Mouse (Mus musculus): ENCODE measurements around the gene Itpr3. TPM values are rescaled to one million over a fixed set of nuclear protein-coding genes. Genes with fewer than 3 reads are reported as not detected.

Gene Itpr3
- 22.0 and 22.5 TPM in 2 replicates for polyA plus RNA-seq (2012; rRNA removed)

DNA sequence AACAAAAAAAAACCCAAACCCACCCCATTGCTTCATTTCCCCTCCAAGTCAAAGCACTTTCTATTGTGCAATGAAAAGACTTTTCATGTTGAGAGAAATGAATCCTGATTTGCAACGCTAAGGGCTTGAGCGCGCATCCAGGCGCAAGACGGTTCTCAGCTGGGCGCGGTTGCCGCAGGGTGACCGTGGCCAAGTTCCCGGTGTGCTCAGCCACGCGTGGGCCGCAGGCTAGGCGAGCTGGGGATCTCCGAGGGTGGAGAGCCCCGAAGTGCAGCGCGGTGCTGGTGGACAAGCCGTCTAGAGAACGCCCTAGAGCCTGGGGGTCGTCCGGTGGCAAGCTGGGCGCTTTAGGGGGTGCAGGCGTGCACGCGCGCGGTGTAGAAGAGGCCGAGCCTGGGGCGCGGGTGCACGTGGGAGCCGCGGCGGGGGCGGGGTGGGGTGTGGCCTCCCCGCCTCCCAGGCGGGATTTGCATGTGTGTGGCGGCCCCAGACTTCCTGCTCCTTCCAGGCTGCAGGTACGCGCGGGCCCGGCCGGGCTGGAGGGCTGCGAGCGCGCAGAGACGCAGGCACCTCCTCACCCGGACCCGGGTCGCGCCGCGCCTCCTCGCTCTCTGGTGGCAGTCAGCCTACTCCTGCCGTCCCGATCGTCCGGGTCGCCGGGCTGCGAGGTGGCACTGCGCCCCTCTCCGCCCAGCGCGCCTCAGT lies at the start of gene Itpr3:
TSS of gene Itpr3 (plus strand) at position 493 of the 705 bp plus-strand sequence.
- H3K4me1 ChIP-seq (ENCODE audit: control insufficient read depth, insufficient read depth, low read length): peaks cover 3% of the 10 kb centered on the region; the same call in 1 of the 2 replicates
- WGBS: under 1% methylated on average over 54 of the region's 66 CpGs
- peak; percentile 82 for DNase-seq
- H3K4me3 ChIP-seq (replicated peaks; ENCODE audit: extremely low read depth, low read depth, low read length): peak within 1 kb of the TSS; percentile 89
- TF ChIP-seq POLR2A (IDR thresholded peaks at IDR 0.05; ENCODE audit: borderline replicate concordance, extremely low read depth, low read depth, low read length) (peak; percentile 40; the same call in 1 of the 2 replicates), CTCF (IDR thresholded peaks at IDR 0.05; ENCODE audit: insufficient read depth, low read length) (no peak)

GRCm38 (mm10) chr17:27008277-27008676 lies 48.8 kb upstream of the Itpr3 start:
- DNase-seq: no peak
- H3K4me3 ChIP-seq (replicated peaks; ENCODE audit: extremely low read depth, low read depth, low read length): no peak overlapping the region
- no peaks in the 10 kb centered on the region for H3K4me1 ChIP-seq (ENCODE audit: control insufficient read depth, insufficient read depth, low read length)
- TF ChIP-seq POLR2A (IDR thresholded peaks at IDR 0.05; ENCODE audit: borderline replicate concordance, extremely low read depth, low read depth, low read length): no peak
- TF ChIP-seq CTCF (IDR thresholded peaks at IDR 0.05; ENCODE audit: insufficient read depth, low read length): no peak
- WGBS: 73% methylated on average over 2 of the region's 2 CpGs

DNA sequence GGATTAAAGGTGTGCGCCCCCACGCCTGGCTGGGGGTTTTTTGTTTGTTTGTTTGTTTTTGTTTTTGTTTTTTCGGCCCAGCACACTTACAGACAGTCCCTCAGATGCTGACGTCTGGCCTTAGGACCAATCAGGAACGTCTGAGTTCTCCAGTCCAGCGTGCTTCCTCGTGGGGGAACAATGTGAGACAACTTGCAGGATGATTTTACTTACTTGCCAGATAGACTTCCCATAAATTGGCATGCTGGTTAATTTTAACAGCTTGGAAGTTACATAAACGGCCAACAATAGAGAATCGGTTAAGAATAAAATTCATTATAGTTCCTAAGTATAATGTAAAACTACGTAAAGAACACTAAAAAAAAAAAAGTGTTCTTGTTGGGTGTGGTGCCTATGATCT lies 45.9 kb upstream of the Itpr3 start:
- TF ChIP-seq CTCF (IDR thresholded peaks at IDR 0.05; ENCODE audit: insufficient read depth, low read length): no peak
- TF ChIP-seq POLR2A (IDR thresholded peaks at IDR 0.05; ENCODE audit: borderline replicate concordance, extremely low read depth, low read depth, low read length): no peak
- 83% methylated on average over 10 of the region's 10 CpGs for WGBS
- Histone ChIP-seq H3K4me3 (replicated peaks; ENCODE audit: extremely low read depth, low read depth, low read length) (no peak overlapping the region), H3K4me1 (ENCODE audit: control insufficient read depth, insufficient read depth, low read length) (no peaks in the 10 kb centered on the region)
- DNase-seq: no peak

DNA sequence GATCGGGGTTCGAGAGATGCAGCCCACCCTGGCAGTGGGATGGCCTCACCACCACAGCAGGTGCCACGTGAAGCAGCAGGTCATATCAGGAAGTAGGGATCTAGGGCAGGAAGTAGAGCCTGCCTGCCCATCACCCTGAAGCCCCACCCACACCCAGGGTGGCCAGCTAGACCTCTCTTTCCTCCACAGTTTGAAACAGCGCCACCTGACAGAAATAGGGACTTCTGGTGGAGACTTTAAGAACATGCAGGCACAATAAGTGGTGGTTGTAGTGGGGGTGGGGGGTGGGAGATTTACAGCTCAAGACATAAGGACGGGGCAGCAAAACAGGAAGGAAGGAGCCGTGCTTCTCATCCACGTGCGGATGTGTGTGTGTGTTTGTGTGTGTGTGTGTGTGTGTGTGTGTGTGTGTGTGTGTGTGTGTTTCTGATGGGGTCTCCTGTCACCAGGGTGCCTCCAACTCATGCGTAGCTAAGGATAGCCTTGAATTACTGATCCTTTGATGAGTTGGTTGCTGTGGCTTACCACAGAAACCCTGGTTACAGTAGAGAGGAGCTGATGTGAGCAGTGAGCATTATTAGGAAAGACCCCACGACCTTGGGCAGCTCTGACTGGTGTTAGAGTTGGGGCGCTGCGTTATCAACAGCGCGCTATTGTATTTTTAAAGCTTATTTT lies 45.0 kb upstream of the Itpr3 start:
- no peak for DNase-seq
- Histone ChIP-seq H3K4me3 (replicated peaks; ENCODE audit: extremely low read depth, low read depth, low read length) (no peak overlapping the region), H3K4me1 (ENCODE audit: control insufficient read depth, insufficient read depth, low read length) (no peaks in the 10 kb centered on the region)
- 46% methylated on average over 14 of the region's 14 CpGs for WGBS
- TF ChIP-seq CTCF (IDR thresholded peaks at IDR 0.05; ENCODE audit: insufficient read depth, low read length) (no peak), POLR2A (IDR thresholded peaks at IDR 0.05; ENCODE audit: borderline replicate concordance, extremely low read depth, low read depth, low read length) (no peak)

DNA sequence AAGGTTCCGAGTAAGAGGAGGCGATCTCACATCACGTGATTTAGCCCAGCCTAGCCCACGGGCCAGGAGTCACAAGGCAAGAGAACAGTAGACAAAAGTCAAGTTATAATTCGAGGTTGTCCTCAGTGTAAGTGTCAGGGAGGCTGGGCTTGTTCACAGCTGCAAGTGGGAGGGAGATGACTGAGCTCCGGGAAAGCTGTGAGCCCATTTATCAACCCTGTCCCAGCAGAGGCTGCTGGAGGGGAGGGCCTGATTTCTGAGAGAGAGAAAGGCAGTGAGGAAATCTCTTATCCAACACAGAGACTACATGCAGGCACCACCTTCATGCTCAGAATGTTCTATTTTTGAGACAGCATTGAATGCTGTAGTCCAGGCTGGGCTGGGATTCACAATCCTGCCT lies 44.2 kb upstream of the Itpr3 start:
- DNase-seq: no peak
- 25% methylated on average over 6 of the region's 6 CpGs for WGBS
- Histone ChIP-seq H3K4me3 (replicated peaks; ENCODE audit: extremely low read depth, low read depth, low read length) (no peak overlapping the region), H3K4me1 (ENCODE audit: control insufficient read depth, insufficient read depth, low read length) (no peaks in the 10 kb centered on the region)
- no peak for TF ChIP-seq CTCF (IDR thresholded peaks at IDR 0.05; ENCODE audit: insufficient read depth, low read length)
- no peak for TF ChIP-seq POLR2A (IDR thresholded peaks at IDR 0.05; ENCODE audit: borderline replicate concordance, extremely low read depth, low read depth, low read length)

- peak overlapping the region; percentile 71 for H3K4me3 ChIP-seq (replicated peaks; ENCODE audit: extremely low read depth, low read depth, low read length)
- H3K4me1 ChIP-seq (ENCODE audit: control insufficient read depth, insufficient read depth, low read length): peaks cover 3% of the 10 kb centered on the region; the same call in 1 of the 2 replicates
- TF ChIP-seq POLR2A (IDR thresholded peaks at IDR 0.05; ENCODE audit: borderline replicate concordance, extremely low read depth, low read depth, low read length) (no peak), CTCF (IDR thresholded peaks at IDR 0.05; ENCODE audit: insufficient read depth, low read length) (no peak)
- WGBS: 8% methylated on average over 34 of the region's 34 CpGs
- peak; percentile 86 for DNase-seq
Observed at GRCm38 (mm10) chr17:27017564-27018499, 39.3 kb upstream of the Itpr3 start.

DNA sequence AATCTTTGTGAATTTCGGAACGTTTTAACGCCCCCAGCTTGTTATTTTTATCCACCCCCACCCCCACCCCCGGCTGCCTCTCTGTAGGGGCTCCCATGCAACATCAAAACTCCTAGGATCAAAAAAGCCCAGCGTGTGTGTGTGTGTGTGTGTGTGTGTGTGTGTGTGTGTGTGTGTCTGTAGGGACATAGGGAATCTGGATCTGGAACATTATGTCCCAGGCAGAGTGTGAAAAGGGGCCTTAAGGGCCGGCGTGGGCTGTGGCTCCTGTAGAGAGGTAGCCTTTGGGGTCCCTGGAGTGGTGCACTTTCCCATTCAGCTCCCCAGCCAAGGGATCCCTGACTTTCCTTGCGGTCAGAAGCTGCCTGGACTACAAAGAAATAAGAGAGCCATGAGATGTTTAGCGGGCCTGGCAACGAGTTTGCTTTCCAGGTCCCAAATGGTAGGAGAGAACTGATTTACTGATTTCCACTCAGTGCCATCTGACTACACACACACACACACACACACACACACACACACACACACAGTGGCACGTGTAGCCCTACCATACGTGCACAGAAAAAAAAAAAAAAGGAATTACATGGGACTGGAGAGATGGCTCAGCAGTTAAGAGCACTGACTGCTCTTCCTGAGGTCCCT lies 38.4 kb upstream of the Itpr3 start:
- no peak overlapping the region for H3K4me3 ChIP-seq (replicated peaks; ENCODE audit: extremely low read depth, low read depth, low read length)
- TF ChIP-seq CTCF (IDR thresholded peaks at IDR 0.05; ENCODE audit: insufficient read depth, low read length): no peak
- no peak for TF ChIP-seq POLR2A (IDR thresholded peaks at IDR 0.05; ENCODE audit: borderline replicate concordance, extremely low read depth, low read depth, low read length)

GRCm38 (mm10) chr17:27021076-27021475 lies 36.0 kb upstream of the Itpr3 start:
- WGBS: 88% methylated on average over 14 of the region's 14 CpGs
- no peak for DNase-seq
- no peak for TF ChIP-seq POLR2A (IDR thresholded peaks at IDR 0.05; ENCODE audit: borderline replicate concordance, extremely low read depth, low read depth, low read length)
- TF ChIP-seq CTCF (IDR thresholded peaks at IDR 0.05; ENCODE audit: insufficient read depth, low read length): no peak
- no peak overlapping the region for H3K4me3 ChIP-seq (replicated peaks; ENCODE audit: extremely low read depth, low read depth, low read length)
- H3K4me1 ChIP-seq (ENCODE audit: control insufficient read depth, insufficient read depth, low read length): peaks cover 3% of the 10 kb centered on the region; the same call in 1 of the 2 replicates

More for the DNA sequence above, 38.4 kb upstream of the Itpr3 start:
- peaks cover 3% of the 10 kb centered on the region; the same call in 1 of the 2 replicates for H3K4me1 ChIP-seq (ENCODE audit: control insufficient read depth, insufficient read depth, low read length)
- no peak for DNase-seq
- 37% methylated on average over 12 of the region's 12 CpGs for WGBS

Measured in lung, adult 2 months (tissue).